Mouse (Mus musculus) testis, postnatal 10 days (tissue): ENCODE measurements around the gene Zfp593.

ENCODE experiments used
- DNase-seq: peaks from one replicate; pipeline ENCODE4 v3.0.0; 2021; ENCODE audit warnings: low spot score

The Zfp593 gene

GRCm38 (mm10) chr4:134257198-134258009 is 12.0 kb upstream of the Zfp593 start:
- DNase-seq = no peak

- DNase-seq = no peak
Observed at GRCm38 (mm10) chr4:134256407-134257197, 11.2 kb upstream of the Zfp593 start.

GRCm38 (mm10) chr4:134255854-134256253 is 10.5 kb upstream of the Zfp593 start:
- no peak for DNase-seq

- no peak for DNase-seq
Observed at GRCm38 (mm10) chr4:134254835-134255234, 9.4 kb upstream of the Zfp593 start.

GRCm38 (mm10) chr4:134253722-134254324 is 8.4 kb upstream of the Zfp593 start, which contains the start of gene Grrp1:
TSS of gene Grrp1 (minus strand) at chr4:134254106.
- no peak for DNase-seq

GRCm38 (mm10) chr4:134252911-134253721 is 7.7 kb upstream of the Zfp593 start:
- no peak for DNase-seq

GRCm38 (mm10) chr4:134252131-134252910 is 6.9 kb upstream of the Zfp593 start:
- DNase-seq = no peak

GRCm38 (mm10) chr4:134251241-134252130 is 6.1 kb upstream of the Zfp593 start:
- DNase-seq = peak; percentile 66

GRCm38 (mm10) chr4:134250930-134251240 is 5.5 kb upstream of the Zfp593 start:
- no peak for DNase-seq

- DNase-seq = no peak
Observed at GRCm38 (mm10) chr4:134250116-134250929, 4.9 kb upstream of the Zfp593 start.

- peak; percentile 91 for DNase-seq
Observed at GRCm38 (mm10) chr4:134249651-134250050, 4.3 kb upstream of the Zfp593 start.

GRCm38 (mm10) chr4:134246719-134247258 is 1.4 kb upstream of the Zfp593 start, which contains the start of gene Gm30191:
TSS of gene Gm30191 (plus strand) at chr4:134246935.
- DNase-seq = peak; percentile 68

- no peak for DNase-seq
Observed at GRCm38 (mm10) chr4:134246256-134246655, 864 bp upstream of the Zfp593 start.

GRCm38 (mm10) chr4:134243516-134244250 is 1.7 kb downstream of the Zfp593 start, which contains the start of gene E130218I03Rik:
TSS of gene E130218I03Rik (plus strand) at chr4:134243662.
- DNase-seq = no peak

- DNase-seq = no peak
Observed at GRCm38 (mm10) chr4:134238686-134239085, 6.7 kb downstream of the Zfp593 start.

GRCm38 (mm10) chr4:134238279-134238651 is 7.1 kb downstream of the Zfp593 start, which contains the start of gene Cnksr1:
TSS of gene Cnksr1 (minus strand) at chr4:134238399.
- DNase-seq = peak; percentile 81

GRCm38 (mm10) chr4:134237582-134238278 is 7.7 kb downstream of the Zfp593 start:
- DNase-seq = no peak
